Mouse (Mus musculus) lung, postnatal 10 days (tissue): ENCODE measurements around the gene Brd7.

Experiments
- DNase-seq: peaks from one replicate; pipeline ENCODE4 v3.0.0; 2021

Brd7 gene

DNA sequence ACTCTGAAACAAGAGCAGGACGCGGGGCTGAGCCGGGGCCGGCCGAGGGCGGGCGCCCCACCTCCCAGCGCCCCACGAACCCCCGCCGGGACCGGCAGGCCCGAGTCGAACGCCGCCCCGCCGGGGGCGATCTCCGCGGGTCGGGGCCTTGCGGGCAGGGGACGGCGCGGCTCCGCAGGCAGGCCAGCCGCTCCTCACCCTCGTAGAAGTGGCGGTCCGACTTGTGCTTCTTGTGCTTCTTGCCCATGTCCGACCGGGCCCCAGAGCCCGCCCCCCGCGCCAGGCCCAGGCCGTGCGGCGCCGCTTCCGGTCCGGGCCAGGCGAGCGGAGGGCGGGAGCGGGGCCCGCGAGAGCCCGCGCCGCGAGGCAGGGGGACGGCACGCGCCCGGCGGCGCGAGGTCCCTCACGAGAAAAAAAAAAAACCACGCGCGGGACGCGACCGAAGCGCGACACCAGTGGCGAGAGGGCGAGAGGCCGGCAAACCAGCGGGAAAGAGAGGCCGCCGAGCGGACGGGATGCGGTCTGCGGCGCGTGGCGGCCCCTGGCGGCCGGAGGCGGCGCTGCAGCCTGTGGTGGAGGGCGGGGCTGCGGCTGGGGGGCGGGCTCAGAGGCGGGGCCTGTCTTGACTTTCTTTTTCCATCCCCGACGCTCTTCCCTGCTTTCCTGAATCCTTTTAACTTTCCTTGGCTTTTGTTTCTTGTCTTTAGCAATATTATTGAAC is at the start of gene Brd7:
Gene Brd7 (minus strand): TSS at position 487 of the 721 bp plus-strand sequence.
- peak; percentile 81 for DNase-seq

DNA sequence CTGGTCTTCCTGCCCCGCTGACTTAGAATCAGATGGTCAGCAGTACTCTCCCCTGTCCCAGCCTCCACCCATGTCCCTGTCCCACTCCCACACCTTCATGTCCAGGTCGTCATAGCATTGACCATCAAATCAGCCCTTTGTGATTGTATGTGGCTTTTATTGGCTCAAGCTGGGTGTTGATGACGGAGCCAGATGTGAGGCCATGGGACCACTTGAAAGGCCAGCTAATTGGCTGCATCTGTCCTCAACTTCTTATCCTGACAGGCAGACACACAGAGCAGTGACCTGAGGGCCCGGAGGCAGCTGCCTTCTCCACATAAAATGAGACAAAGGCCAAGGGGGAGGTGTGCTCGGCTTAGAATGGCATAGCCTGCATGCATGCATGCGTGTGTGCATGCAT is 49.5 kb upstream of the Brd7 start:
- no peak for DNase-seq

- peak; percentile 59 for DNase-seq
These were observed 47.5 kb upstream of the Brd7 start for GRCm38 (mm10) chr8:88409401-88409940.

DNA sequence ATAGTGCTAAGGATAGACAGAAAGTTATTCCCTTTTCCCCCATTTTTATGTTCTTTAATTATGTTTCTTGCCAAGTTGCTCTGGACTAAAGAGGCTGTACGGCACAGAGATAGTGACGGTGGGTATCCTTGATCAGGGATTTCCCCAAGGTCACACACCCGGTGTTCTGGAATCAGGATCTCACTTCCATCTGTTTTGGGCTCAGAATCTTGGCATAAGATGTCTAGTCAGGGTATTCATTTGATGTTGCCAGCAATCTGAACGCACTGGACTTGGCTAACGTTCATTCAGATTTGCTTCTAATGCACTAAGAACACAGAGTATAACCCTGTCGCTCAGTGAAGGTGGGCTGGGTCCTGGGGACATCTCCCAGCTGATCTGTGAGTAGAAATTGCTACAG is 45.7 kb upstream of the Brd7 start:
- DNase-seq, result no peak

DNA sequence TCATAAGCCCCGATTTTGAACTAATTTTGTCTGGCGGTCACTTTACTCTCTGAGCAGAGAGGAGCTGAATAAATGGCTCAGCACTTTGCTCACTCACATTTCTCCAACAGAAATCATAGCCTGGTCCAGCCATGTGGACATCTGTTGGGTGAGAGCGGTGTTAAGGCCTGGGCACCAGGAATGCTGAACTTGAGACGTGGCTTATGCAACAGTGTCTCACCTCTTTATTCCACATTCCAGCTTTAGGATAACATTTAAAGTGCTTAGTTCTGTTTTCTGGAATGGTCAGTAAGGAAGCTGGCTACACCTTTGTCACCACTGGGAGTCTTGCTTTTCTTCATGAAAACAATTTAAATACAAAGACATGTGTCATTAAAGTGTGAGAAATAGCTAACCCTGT is 36.1 kb upstream of the Brd7 start:
- no peak for DNase-seq

- DNase-seq, result peak; percentile 41
These were observed 31.3 kb upstream of the Brd7 start for GRCm38 (mm10) chr8:88393298-88393697.

GRCm38 (mm10) chr8:88390749-88391148 is 28.8 kb upstream of the Brd7 start:
- no peak for DNase-seq

DNA sequence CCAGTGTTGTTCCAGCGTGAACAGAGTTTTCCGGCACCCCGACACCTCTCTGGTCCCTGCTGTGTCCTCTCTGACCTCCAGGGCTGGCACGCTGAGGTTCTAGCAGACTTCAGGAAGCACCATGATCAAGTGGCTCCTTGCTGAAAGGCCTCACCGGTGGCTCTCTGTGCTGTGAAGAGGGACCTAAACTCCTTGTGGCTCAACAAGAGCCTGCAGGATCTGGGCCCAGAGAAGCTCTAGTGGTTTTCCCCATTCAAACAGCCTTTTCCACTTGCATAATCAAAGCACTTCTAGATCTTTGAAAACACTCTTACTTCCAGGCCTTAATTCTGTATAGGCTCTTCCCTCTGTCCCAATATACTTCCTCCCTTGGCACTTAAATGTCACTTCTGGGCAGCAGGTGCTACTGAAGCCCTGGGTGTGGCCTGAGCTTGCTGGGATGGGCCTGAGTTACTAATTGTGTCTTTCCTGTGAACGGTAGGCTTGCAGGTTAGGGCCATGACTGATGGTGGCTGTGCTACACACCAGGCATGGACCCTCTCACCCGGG is 26.8 kb upstream of the Brd7 start:
- peak; percentile 38 for DNase-seq

DNA sequence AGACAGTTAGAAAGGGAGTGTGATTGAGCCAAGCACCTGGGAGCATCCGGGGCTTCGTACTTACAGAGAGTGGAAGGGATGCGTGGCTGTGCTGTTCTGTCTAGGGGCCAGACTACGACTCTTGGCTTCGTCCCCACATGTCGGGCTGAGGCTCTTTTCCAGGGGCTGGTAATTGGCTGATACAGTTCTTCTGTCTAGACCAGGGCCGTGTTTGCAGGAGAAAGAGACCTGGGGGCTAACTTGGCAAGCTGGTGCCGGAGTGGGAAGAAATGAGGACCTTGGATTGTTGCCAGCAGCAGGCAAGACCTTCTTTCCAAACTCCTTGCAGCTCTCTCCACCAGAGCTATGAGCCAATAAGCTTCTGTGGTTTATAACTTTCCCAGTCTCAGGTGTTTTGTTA is 25.9 kb upstream of the Brd7 start:
- peak; percentile 27 for DNase-seq

- no peak for DNase-seq
These were observed 21.2 kb upstream of the Brd7 start for GRCm38 (mm10) chr8:88383164-88383556.

DNA sequence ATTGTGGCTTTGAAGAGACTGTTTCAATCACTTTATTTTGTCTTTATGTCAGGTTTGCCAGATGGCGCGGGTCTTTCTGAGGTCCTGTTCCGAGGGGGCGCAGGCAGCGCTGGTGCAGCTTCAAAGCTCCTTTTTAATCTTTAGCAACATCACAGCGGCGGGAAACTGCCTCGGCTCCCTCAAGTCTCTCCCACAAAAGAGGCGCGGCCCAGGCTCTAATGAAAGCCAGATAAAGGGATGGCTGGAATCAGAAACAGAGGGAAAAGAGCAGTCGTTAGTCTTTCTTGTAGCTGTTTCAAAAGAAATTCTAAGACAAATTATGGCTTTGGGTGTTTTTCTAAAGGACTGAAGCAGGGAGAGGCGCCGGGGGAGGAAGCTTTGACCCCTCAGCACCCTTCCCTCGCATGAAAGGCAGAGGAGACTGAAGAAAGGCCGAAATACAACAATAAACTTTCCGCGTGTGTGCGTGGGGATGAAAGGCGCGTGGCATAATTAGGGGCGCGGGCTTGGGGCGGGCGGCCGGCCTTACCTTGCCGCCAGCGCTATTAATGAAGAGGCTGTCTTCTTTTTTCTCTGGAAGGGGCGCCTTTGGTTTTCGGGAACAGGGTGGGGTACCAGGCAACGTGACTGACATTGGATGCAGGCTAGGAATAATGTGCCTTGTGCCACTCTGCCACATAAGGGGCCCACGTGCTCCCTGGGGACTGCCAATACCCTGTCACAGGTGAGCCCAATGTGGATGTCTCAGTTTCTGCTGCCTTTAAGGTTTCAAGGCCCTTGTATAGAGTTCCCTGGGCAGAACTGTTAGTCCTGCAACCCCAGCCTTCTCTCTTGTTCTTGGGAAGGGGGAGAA is 20.5 kb upstream of the Brd7 start:
- DNase-seq, result no peak

- DNase-seq, result peak; percentile 40
These were observed 18.5 kb upstream of the Brd7 start for GRCm38 (mm10) chr8:88380497-88380896.

- DNase-seq, result peak; percentile 31
These were observed 15.0 kb upstream of the Brd7 start for GRCm38 (mm10) chr8:88376836-88377582.

- no peak for DNase-seq
These were observed 9.5 kb upstream of the Brd7 start for GRCm38 (mm10) chr8:88371522-88371921.

DNA sequence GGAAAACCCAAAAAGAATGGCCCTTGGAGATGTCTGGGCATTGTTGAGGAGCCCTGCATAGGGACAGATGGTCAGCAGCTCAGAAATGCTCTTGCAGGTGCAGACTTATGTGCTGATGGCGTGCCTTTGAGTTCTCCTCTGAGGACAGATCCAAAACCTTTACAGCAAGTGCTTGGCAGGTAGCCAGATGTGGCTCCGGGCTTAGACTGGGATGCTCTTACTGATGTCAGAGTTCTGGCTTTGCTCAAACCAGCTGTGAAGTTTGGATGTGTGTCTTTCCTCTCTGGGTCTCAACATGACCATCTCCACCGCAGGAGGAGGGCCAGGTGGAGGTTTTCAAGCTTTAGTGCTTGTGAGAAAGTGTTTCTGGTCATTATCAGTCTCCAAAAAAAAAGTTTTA is 7.8 kb upstream of the Brd7 start:
- no peak for DNase-seq

GRCm38 (mm10) chr8:88369221-88369620 is 7.2 kb upstream of the Brd7 start:
- peak; percentile 50 for DNase-seq

- DNase-seq, result peak; percentile 25
These were observed 604 bp upstream of the Brd7 start for GRCm38 (mm10) chr8:88362446-88363150.

- DNase-seq, result no peak
These were observed 818 bp downstream of the Brd7 start for GRCm38 (mm10) chr8:88361044-88361707.

DNA sequence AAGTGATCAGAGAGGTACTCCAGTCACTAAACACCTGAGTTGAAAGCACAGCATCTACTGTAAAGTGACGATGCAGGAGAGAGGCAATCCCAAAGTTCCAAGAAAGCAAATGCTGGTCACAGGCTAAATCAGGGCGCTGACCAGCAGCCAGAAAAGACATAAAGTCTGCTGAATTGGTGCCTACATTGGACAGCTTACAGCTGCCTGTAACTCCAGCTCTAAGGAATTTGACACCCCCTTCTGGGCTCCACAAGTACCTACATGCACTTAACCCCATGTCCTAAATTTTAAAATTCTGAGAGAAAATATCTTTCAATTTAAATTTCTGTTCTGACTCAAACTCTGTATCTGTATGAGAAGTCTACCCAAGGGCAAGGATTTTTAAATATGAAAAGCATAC is 2.0 kb downstream of the Brd7 start:
- DNase-seq, result no peak

- no peak for DNase-seq
These were observed 4.0 kb downstream of the Brd7 start for GRCm38 (mm10) chr8:88357946-88358345.

- peak; percentile 64 for DNase-seq
These were observed 4.6 kb downstream of the Brd7 start for GRCm38 (mm10) chr8:88357226-88357933.
